Mouse (Mus musculus): ENCODE measurements around the gene Lrrtm3. TPM values are rescaled to one million over a fixed set of nuclear protein-coding genes. Genes with fewer than 3 reads are reported as not detected.

The Lrrtm3 gene
- polyA plus RNA-seq, 2 experiments from 2014 or later = not detected

GRCm38 (mm10) chr10:63886449-63887088, 203.5 kb downstream of the Lrrtm3 start:
- ATAC-seq = no peak

GRCm38 (mm10) chr10:63880462-63880903, 209.6 kb downstream of the Lrrtm3 start:
- ATAC-seq = no peak

Other genes starting within 250 kb of the Lrrtm3 start
- not detected for gene Gm10118, start 162.8 kb downstream of the Lrrtm3 start, polyA plus RNA-seq (2017; shearing (Covaris generic))